Mouse (Mus musculus): ENCODE data around the gene Rec114. TPM values are rescaled to one million over a fixed set of nuclear protein-coding genes. Genes with fewer than 3 reads are reported as not detected.

Gene Rec114
- total RNA-seq, 2 experiments from 2014 or later = not detected

DNA sequence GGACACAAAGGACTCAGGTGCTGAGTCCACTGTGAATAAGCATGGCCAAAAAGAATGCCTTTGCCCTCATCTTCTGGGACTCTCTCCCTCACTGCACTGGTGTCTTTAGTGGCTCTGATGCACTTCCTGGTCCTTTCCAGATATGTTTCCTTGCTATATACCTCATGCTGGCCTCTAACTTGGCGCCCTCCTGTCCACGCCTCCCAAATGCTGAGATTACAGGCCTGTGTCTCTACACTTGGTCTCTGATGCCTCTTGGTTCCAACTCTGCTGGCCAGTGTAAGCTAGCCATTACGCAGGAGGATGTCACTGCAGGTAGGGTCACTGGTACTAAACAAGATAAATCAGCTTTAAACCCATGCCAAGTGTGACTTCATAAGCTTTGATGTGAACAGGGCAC is 75.6 kb downstream of the Rec114 start:
- DNase-seq = no peak
- intact Hi-C loops (cut with DNase I) = no loop called here

DNA sequence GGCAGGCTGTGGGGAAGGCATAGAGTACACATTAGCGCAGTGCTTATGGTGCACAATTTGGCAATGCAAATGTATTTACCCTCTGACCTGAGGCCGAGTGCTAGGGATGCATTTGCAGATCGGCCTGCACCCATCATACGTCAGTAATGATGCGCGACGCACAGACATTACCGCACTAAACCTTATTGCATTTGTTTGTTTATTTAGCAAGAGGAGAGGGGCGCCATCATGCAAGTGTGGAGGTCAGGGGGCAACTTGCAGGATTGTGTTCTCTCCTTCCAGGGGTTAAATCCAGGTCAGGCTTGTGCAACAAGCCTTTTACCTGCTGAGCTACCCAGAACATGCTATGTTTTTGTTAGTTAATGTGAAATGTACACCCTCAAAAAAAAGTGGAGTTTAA is 76.5 kb downstream of the Rec114 start:
- DNase-seq = no peak
- intact Hi-C loops (cut with DNase I) = no loop called here

DNA sequence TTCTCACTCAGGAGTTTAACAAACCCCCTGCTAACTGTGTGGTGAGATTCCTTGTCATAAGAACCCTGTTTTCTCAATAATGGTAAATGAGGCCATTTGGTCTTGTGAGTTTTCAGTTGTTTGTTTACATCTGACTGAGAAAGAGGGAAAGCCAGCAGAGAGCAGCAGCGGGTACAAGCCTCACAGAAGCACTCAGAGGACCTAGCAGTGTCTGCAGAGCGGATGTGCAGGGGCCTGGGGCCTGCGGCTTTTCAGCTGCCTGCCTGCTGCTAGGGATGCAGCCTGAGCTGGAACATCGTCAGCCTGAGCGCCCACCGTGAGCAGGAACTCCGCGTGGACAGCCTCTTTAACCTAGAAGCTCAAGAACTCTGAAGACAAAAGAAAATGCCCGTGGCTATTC is 77.6 kb downstream of the Rec114 start:
- intact Hi-C loops (cut with DNase I) = no loop called here
- DNase-seq = no peak

DNA sequence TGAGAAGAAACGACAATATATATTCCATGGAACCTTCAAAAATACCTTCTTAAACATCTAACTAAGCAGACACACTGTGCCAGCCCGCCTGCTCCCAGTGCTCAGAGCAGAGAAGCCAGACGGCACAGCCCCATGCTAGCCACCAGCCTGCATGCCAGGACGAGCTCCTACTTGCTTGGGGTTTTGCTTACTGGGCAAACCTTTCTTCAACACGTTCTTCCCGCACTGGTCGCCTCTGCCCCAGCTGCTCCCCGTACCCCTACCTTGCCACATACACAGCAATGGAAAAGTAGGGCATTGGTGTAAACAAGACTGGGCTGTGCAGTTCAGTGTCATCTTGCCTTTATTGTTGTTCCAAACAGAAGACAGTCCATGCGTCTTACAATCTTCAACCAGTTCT is 78.3 kb downstream of the Rec114 start:
- intact Hi-C loops (cut with DNase I) = no loop called here
- no peak for DNase-seq

GRCm38 (mm10) chr9:58662791-58663190 is 81.0 kb downstream of the Rec114 start:
- intact Hi-C loops (cut with DNase I) = no loop called here
- no peak for DNase-seq

- intact Hi-C loops (cut with DNase I) = no loop called here
- DNase-seq = no peak
Observed at GRCm38 (mm10) chr9:58662007-58662406, 81.8 kb downstream of the Rec114 start.

GRCm38 (mm10) chr9:58660673-58661072 is 83.1 kb downstream of the Rec114 start:
- intact Hi-C loops (cut with DNase I) = no loop called here
- DNase-seq = no peak

- intact Hi-C loops (cut with DNase I) = no loop called here
- no peak for DNase-seq
Observed at GRCm38 (mm10) chr9:58659989-58660388, 83.8 kb downstream of the Rec114 start.

- intact Hi-C loops (cut with DNase I) = no loop called here
- no peak for DNase-seq
Observed at GRCm38 (mm10) chr9:58659331-58659730, 84.4 kb downstream of the Rec114 start.

DNA sequence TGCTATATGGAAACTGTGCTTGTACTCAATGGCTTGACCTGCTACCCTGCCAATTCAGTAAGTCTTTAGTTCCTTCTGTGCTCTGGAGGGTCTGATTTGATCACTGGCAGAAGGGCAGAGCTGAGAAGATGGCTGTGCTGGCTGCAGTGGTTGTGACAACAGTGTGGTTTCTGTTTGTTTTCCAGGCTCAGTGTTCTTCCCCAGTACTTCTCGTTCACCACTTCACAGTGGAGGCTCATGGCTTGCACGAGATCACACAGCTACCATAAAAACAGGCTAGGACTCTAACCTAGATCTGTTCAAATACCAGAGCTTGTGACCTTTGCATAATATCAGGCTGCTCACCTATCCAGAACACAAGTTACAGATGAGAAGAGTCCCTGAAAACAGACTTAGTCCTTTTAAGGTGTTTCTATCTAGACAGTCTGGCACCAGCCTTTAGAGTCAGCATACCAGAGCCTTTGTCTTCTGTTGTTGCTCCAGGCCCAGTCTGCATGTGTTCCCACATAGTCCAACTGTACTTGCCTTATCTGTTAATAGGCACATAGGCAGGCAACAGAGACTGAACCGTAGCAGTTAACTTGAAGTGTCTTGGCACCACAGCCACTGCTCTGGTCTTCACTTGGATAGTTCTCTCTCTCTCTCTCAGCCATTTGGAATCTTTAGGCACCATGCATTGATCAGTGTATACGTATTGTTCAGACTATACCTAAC is 85.0 kb downstream of the Rec114 start:
- intact Hi-C loops (cut with DNase I) = no loop called here

GRCm38 (mm10) chr9:58657735-58658512 is 85.8 kb downstream of the Rec114 start:
- no peak for DNase-seq
- intact Hi-C loops (cut with DNase I) = no loop called here

More for the DNA sequence above, 85.0 kb downstream of the Rec114 start:
- DNase-seq = no peak

DNA sequence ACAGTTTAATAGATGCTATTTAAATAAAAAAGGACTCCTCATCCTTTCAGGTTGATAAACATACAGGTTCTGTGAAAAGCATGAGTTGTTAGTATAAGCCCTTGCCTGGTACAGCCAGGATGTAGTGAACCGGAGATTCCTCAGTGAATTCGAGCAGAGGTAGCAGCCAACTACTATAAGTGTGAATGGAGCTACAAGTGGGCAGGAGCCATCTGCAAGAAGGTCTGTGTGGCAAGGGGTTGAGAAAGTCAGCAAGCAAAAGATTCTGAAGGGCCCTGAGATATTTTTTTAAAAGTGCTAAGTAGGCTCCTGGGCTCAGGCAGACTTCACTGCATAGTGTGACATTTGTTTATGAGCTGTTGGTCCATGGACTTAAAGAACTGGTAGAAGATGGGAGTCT is 86.9 kb downstream of the Rec114 start:
- DNase-seq = no peak
- intact Hi-C loops (cut with DNase I) = no loop called here

GRCm38 (mm10) chr9:58656396-58656795 is 87.4 kb downstream of the Rec114 start:
- intact Hi-C loops (cut with DNase I) = no loop called here
- DNase-seq = no peak

DNA sequence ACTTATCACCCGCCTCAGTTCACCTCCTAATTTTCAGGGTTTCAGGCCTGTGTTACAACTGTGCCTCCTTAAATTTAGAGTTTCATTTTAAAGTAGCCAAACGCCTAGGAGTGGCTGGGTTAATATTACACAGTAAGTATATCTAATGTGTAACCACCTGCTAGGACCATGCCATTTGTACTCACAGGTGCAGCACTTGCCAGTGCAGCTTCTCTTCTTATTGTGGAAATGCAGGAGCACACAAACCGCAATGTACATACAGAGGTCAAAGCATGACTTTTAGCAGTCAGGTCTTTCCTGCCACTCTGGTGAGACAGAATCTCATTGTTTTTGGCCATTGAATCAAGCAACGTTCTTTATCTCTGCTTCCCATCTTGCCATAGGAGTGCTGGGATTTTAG is 89.3 kb downstream of the Rec114 start:
- intact Hi-C loops (cut with DNase I) = loop anchor here (5.0 kb wide), 1 partner anchor 112 kb away; no protein-coding TSS in a partner anchor
- no peak for DNase-seq

DNA sequence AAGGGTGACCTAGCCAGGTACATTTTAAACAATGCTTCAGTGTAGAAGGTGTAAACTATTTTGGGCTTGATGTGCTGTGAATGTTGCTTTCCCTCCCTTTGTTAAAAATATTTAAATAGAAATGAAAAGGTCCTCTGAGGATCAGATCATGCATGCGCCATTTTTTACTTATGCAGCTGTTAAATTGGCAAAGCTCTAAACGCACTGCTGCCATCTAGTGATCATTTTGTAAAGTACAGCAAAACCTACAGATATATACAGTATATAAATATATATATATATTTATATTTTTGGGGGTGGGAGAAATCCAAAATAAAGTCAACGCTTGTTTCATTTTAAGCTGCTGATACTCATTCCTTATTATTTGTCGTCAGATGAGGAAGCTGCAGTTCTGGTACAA is 91.8 kb downstream of the Rec114 start:
- no peak for DNase-seq
- intact Hi-C loops (cut with DNase I) = loop anchor here (2.0 to 5.0 kb wide), 2 partner anchors 73 to 110 kb away; no protein-coding TSS in a partner anchor

- DNase-seq = no peak
- intact Hi-C loops (cut with DNase I) = no loop called here
Observed at GRCm38 (mm10) chr9:58649265-58649626, 94.5 kb downstream of the Rec114 start.

- intact Hi-C loops (cut with DNase I) = no loop called here
- DNase-seq = no peak
Observed at GRCm38 (mm10) chr9:58648406-58649264, 95.1 kb downstream of the Rec114 start.

DNA sequence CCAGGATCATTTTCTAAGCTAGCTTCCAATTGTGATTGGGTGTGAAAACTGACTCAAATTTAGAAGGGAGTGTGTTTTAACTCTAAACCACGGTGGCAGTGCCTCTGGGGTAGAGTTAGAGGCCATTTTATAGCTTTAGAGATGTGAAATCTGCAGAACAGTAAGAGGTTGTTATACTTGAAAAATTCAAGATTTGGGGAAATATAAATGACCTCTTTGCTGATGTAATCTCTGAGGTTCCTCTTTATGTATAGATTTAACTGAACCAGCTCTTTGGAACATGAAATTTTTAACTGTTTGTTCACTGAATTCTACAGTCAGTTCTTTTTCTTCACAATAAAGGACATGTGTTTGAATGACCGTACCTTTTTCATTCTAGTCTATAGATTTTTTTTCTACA is 113.3 kb downstream of the Rec114 start:
- DNase-seq = no peak

DNA sequence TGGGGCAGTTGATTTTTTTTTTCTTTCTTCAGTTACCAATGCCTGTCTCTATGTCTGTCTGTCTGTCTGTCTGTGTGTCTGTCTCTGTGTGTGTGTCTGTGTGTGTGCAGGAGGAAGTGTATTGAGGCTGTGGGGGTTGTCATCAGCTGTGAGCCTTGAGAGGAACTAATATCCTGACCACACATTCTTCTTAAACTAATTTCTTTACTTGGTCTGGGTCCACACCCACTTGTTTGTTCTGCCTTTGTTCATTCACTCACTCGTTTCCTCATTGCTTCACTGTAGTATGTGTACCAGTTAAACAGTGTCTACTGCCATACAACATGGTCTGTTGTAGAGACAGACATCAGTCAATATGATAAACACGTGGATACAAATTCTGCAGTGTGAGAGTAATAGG is 116.6 kb downstream of the Rec114 start:
- no peak for DNase-seq
- intact Hi-C loops (cut with DNase I) = no loop called here

More for the DNA sequence above, 113.3 kb downstream of the Rec114 start:
- intact Hi-C loops (cut with DNase I) = no loop called here

- intact Hi-C loops (cut with DNase I) = no loop called here
- no peak for DNase-seq
Observed at GRCm38 (mm10) chr9:58623009-58623408, 120.8 kb downstream of the Rec114 start.
